Mouse (Mus musculus): ENCODE results near the gene Olfr424. TPM values are rescaled to one million over a fixed set of nuclear protein-coding genes. Genes with fewer than 3 reads are reported as not detected.

The Olfr424 gene
- total and polyA plus RNA-seq, 3 experiments: not detected

- TF ChIP-seq BHLHE40 (IDR thresholded peaks at IDR 0.05; ENCODE audit: borderline replicate concordance, low read depth, low read length) (no peak), GATA1 (IDR thresholded peaks at IDR 0.05; ENCODE audit: low read depth, low read length) (peak; percentile 83), NRF1 (IDR thresholded peaks at IDR 0.05; ENCODE audit: insufficient read depth, low read depth, low read length, poor library complexity, severe bottlenecking) (no peak)
Measured at GRCm38 (mm10) chr1:174159095-174159494, 27.8 kb downstream of the Olfr424 start (continued).

- peaks cover 0 to 11% of the 10 kb centered on the region in 2 experiments; a peak in 2 of 4 replicates for H3K36me3 ChIP-seq (ENCODE audit: control insufficient read depth in 1 of 2, insufficient read depth in 2 of 2, low read length in 2 of 2)
- H3K9ac ChIP-seq (ENCODE audit: control insufficient read depth, low read depth, low read length, poor library complexity, severe bottlenecking): no peak overlapping the region
- H3K4me1 ChIP-seq (ENCODE audit: control insufficient read depth in 1 of 2, insufficient read depth in 2 of 2, low read length in 2 of 2): peaks cover 7% of the 10 kb centered on the region in 2 experiments
- peak; percentile 83 for DNase-seq (ENCODE audit: low read depth, low spot score)
- H3K4me3 ChIP-seq (ENCODE audit: control insufficient read depth in 1 of 2, insufficient read depth in 1 of 2, low read depth in 2 of 2, low read length in 2 of 2): no peak overlapping the region
- no peaks in the 10 kb centered on the region for H3K27me3 ChIP-seq (ENCODE audit: control insufficient read depth in 1 of 2, insufficient read depth in 2 of 2, low read length in 2 of 2)
- peaks cover 1% of the 10 kb centered on the region; the same call in 1 of the 2 replicates for H3K79me2 ChIP-seq (ENCODE audit: control insufficient read depth, insufficient read depth, low read length, poor library complexity)
- no peaks in the 10 kb centered on the region for H3K9me3 ChIP-seq (replicated peaks; ENCODE audit: insufficient read depth, low read length)
- H3K27ac ChIP-seq (ENCODE audit: control insufficient read depth, low read depth, low read length): no peak overlapping the region
- TF ChIP-seq HCFC1 (IDR thresholded peaks at IDR 0.05; ENCODE audit: low read depth, low read length) (no peak), USF2 (IDR thresholded peaks at IDR 0.05; ENCODE audit: borderline replicate concordance in 1 of 2, insufficient read depth in 1 of 2, low read depth in 1 of 2, low read length in 2 of 2) (no peak), GABPA (IDR thresholded peaks at IDR 0.05; ENCODE audit: low read depth, low read length) (no peak), ZC3H11A (IDR thresholded peaks at IDR 0.05; ENCODE audit: low read depth, low read length) (peak; percentile 81), RAD21 (IDR thresholded peaks at IDR 0.05; ENCODE audit: low read depth, low read length) (peak; percentile 76), CTCF (IDR thresholded peaks at IDR 0.05 in 2 of 3, conservative IDR thresholded peaks at IDR 0.05 in 1 of 3; ENCODE audit: control insufficient read depth in 1 of 3, insufficient read depth in 1 of 3, low read depth in 2 of 3, low read length in 3 of 3, poor library complexity in 1 of 3, severe bottlenecking in 1 of 3) (peak; percentile 42 to 66 (median 64)), ZNF384 (IDR thresholded peaks at IDR 0.05; ENCODE audit: low read depth, low read length) (peak; percentile 41; the same call in 1 of the 2 replicates), MEF2A (IDR thresholded peaks at IDR 0.05; ENCODE audit: extremely low read depth, insufficient replicate concordance, low read depth, low read length, poor library complexity, severe bottlenecking) (no peak), SMC3 (IDR thresholded peaks at IDR 0.05; ENCODE audit: low read depth, low read length) (peak; percentile 84), POLR2AphosphoS5 (IDR thresholded peaks at IDR 0.05; ENCODE audit: borderline replicate concordance, low read depth, low read length) (no peak), CHD2 (IDR thresholded peaks at IDR 0.05; ENCODE audit: low read length) (no peak), RCOR1 (IDR thresholded peaks at IDR 0.05; ENCODE audit: low read depth, low read length) (no peak), JUND (IDR thresholded peaks at IDR 0.05; ENCODE audit: low read depth, low read length) (no peak), BHLHE40 (IDR thresholded peaks at IDR 0.05; ENCODE audit: borderline replicate concordance, low read depth, low read length) (no peak), POLR2AphosphoS2 (IDR thresholded peaks at IDR 0.05; ENCODE audit: low read length) (no peak), MAFK (IDR thresholded peaks at IDR 0.05; ENCODE audit: borderline replicate concordance, low read depth, low read length) (no peak), E2F4 (IDR thresholded peaks at IDR 0.05; ENCODE audit: borderline replicate concordance, low read depth, low read length) (no peak), NRF1 (IDR thresholded peaks at IDR 0.05; ENCODE audit: insufficient read depth, low read depth, low read length, poor library complexity, severe bottlenecking) (no peak), TCF12 (IDR thresholded peaks at IDR 0.05; ENCODE audit: low read depth, low read length) (no peak)
Measured at GRCm38 (mm10) chr1:174169024-174169423, 37.7 kb downstream of the Olfr424 start.
